ENCODE assay signal across 22 mouse cellular contexts in the genomic region with DNA sequence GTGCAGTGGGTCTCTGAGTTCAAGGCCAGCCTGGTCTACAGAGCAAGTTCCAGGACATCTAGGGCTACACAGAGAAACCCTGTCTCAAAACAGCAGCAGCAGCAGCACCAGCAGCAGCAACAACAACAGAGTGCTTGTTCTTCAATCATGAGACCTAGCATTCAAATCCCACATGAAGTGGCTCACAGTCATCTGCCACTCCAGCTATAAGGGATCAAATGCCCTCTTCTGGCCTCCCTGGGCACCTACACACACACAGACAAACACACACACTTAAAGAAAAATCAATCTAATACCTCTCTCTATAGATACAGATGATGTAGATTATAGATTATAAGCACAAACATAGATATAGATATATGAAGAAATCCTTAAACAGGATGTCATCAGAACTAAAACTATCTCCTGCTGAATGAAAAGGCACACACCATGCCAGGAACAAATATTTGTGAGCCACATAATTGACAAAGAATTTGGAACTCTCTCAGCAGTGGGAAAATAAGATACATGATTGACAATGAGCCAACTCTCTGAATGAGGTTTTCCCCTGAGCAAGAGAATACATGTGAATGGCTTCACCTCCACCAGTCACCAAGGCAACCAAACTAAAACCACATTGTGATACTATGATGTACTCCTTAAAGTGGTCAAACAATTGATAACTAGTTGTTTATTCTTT.
DNase-seq lines count a peak whose midpoint lies in the region; ATAC-seq and TF ChIP-seq lines count a peak whose summit lies in the region.
"Had no signal": no experiment of that assay in that cellular context is flagged by ENCODE, and none has a peak within 500 bp of the region (broad histone marks: within the 10 kb centered on the region; RNA-seq: fewer than 3 reads in every experiment).

No protein-coding gene starts in this region.

- no peak overlapping the region for H3K4me2 ChIP-seq in intestine, postnatal 0 days (replicated peaks; ENCODE audit: low read depth)
- no peak overlapping the region for H3K4me2 ChIP-seq in intestine, embryonic 16.5 days (ENCODE audit: low read depth, low read length)
- H3K4me2 ChIP-seq: hindbrain, embryonic 13.5 days; limb, embryonic 15.5 days; neural tube, embryonic 15.5 days had no signal

- H3K9ac ChIP-seq in intestine, postnatal 0 days (ENCODE audit: low read depth, low read length) = no peak overlapping the region
- H3K9ac ChIP-seq in intestine, embryonic 16.5 days (ENCODE audit: low read depth, low read length) = no peak overlapping the region
- H3K9ac ChIP-seq: hindbrain, embryonic 13.5 days; limb, embryonic 15.5 days; neural tube, embryonic 15.5 days had no signal

- peak; percentile 51 for TF ChIP-seq CTCF in intestine, postnatal 0 days (IDR thresholded peaks at IDR 0.05; ENCODE audit: low read depth)

- H3K36me3 ChIP-seq in intestine, postnatal 0 days (ENCODE audit: control insufficient read depth, insufficient read depth) = no peaks in the 10 kb centered on the region
- H3K36me3 ChIP-seq in intestine, embryonic 16.5 days (ENCODE audit: control insufficient read depth, insufficient read depth, low read length) = no peaks in the 10 kb centered on the region
- H3K36me3 ChIP-seq: hindbrain, embryonic 13.5 days; limb, embryonic 15.5 days; neural tube, embryonic 15.5 days had no signal

- no peaks in the 10 kb centered on the region for H3K4me1 ChIP-seq in intestine, postnatal 0 days (replicated peaks; ENCODE audit: control insufficient read depth, insufficient read depth, low read length)
- H3K4me1 ChIP-seq in intestine, embryonic 16.5 days (ENCODE audit: control insufficient read depth, insufficient read depth, low read length) = 0 out of 2 replicates have a peak, but pooled peaks cover 3% of the 10 kb centered on the region
- H3K4me1 ChIP-seq: neural tube, embryonic 15.5 days had no signal

- ATAC-seq in intestine, postnatal 0 days = no peak
- ATAC-seq in intestine, embryonic 16.5 days = no peak
- ATAC-seq: CD4-positive, CD25-positive, alpha-beta regulatory T cell, adult 4 months had no signal

- DNase-seq in thymus, postnatal 0 days (ENCODE audit: low spot score) = peak; percentile 4
- no peak for DNase-seq in thymus, postnatal 10 days (ENCODE audit: low spot score in 2 of 2)
- peak; percentile 70 for DNase-seq in NIH3T3 (ENCODE audit: low read depth)
- no peak for DNase-seq in adrenal gland, adult (ENCODE audit: inconsistent age in 2 of 2, low spot score in 1 of 2)
- no peak for DNase-seq in retina, embryonic 14.5 days (ENCODE audit: low spot score)
- DNase-seq: adrenal gland, postnatal 36 days; cerebellum, adult 9-11 months; gastrocnemius, postnatal 10 days; heart, postnatal 10 days; kidney, adult 11 months; kidney, postnatal 36 days; lung, adult 2 months; midbrain, embryonic 14.5 days; retina, postnatal 1 day had no signal

- H3K27me3 ChIP-seq in intestine, postnatal 0 days (replicated peaks; ENCODE audit: control insufficient read depth, insufficient read depth, low read length) = no peaks in the 10 kb centered on the region
- H3K27me3 ChIP-seq in intestine, embryonic 16.5 days (replicated peaks; ENCODE audit: control insufficient read depth, insufficient read depth, low read length) = no peaks in the 10 kb centered on the region
- H3K27me3 ChIP-seq: limb, embryonic 15.5 days; neural tube, embryonic 15.5 days had no signal

- H3K9me3 ChIP-seq in intestine, postnatal 0 days (ENCODE audit: control insufficient read depth) = no peaks in the 10 kb centered on the region
- no peaks in the 10 kb centered on the region for H3K9me3 ChIP-seq in intestine, embryonic 16.5 days (ENCODE audit: control insufficient read depth, low read length)
- H3K9me3 ChIP-seq: limb, embryonic 15.5 days; neural tube, embryonic 15.5 days had no signal

- no peak overlapping the region for H3K27ac ChIP-seq in intestine, postnatal 0 days (ENCODE audit: low read depth, low read length)
- H3K27ac ChIP-seq in intestine, embryonic 16.5 days (ENCODE audit: low read length) = no peak overlapping the region
- H3K27ac ChIP-seq: hindbrain, embryonic 13.5 days; limb, embryonic 15.5 days; neural tube, embryonic 15.5 days had no signal

- no peak overlapping the region for H3K4me3 ChIP-seq in intestine, postnatal 0 days (ENCODE audit: low read depth, low read length)
- no peak overlapping the region for H3K4me3 ChIP-seq in intestine, embryonic 16.5 days (ENCODE audit: low read length)
- H3K4me3 ChIP-seq: erythroblast, embryonic 14.5 days; hindbrain, embryonic 13.5 days; limb, embryonic 15.5 days; myocyte; neural tube, embryonic 15.5 days had no signal

Comparison
In these comparisons a context has a peak if more than half of its experiments do, and no peak if none do; other contexts are left out.
1. DNase-seq: peak in thymus, postnatal 0 days (single experiment) and NIH3T3 (single experiment); none in thymus, postnatal 10 days (0 of 2), adrenal gland, adult (0 of 2) and retina, embryonic 14.5 days (single experiment).